Mouse (Mus musculus) liver, postnatal 0 days (tissue): ENCODE measurements around the gene Tulp2.

Experiments used
- CTCF ChIP-seq: sonication (generic); IDR thresholded peaks from 2 replicates; pipeline ENCODE4 v1.5.1; 2016; ENCODE audit warnings: antibody characterized with exemption, low read depth
- EP300 ChIP-seq: IDR thresholded peaks from 2 replicates; pipeline ENCODE4 v1.6.1; 2016; ENCODE audit warnings: antibody characterized with exemption, low read depth, mild to moderate bottlenecking

- 0 out of 2 replicates have a peak, but pooled peaks have one; percentile 15 for TF ChIP-seq CTCF
- no peak for TF ChIP-seq EP300
Measured at GRCm38 (mm10) chr7:45561624-45562520, 80.2 kb downstream of the Tulp2 start.
